Mouse (Mus musculus): ENCODE data around the gene Upk3bl.
"Not testable (repeated sequence)": the region's sequence is repeated elsewhere in the genome, so short reads cannot be mapped to it uniquely, and the experiment has no call there.

The Upk3bl gene

DNA sequence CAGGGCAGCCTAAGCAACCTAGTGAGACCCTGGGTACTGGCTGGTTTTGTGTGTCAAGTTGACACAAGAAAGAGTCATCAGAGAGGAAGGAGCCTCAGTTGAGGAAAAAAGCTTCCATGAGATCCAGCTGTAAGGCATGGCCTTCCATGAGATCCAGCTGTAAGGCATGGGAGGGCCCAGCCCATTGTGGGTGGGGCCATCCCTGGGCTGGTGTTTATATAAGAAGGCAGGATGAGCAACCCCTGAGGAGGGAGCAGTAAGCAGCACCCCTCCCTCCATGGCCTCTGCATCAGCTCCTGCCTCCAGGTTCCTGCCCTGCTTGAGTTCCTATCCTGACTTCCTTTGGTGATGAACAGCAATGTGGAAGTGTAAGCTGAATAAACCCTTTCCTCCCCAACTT, 5.8 kb upstream of the Upk3bl start:
- DNase-seq = not testable (repeated sequence)

DNA sequence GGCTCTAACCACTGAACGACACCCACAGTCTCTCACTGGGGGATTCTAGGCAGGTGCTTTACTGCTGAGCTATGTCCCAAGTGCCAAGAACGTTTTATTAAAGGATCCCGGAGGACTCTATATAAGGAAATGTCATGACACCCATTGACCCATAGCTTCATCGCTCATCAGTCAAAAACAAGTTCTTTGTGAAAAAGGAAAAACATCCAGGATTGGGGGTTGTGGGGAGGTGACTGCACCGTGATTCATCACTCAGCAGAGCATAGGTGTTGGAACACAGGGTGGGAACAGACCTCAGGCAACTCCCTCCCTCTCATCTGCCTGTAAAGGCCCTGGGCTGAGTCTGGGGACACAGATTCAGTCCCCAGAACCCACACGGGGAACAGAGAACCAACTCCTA, 4.4 kb upstream of the Upk3bl start:
- no peak for DNase-seq

- no peak for DNase-seq
Measured at GRCm38 (mm10) chr5:136051231-136052085, 2.8 kb upstream of the Upk3bl start.

DNA sequence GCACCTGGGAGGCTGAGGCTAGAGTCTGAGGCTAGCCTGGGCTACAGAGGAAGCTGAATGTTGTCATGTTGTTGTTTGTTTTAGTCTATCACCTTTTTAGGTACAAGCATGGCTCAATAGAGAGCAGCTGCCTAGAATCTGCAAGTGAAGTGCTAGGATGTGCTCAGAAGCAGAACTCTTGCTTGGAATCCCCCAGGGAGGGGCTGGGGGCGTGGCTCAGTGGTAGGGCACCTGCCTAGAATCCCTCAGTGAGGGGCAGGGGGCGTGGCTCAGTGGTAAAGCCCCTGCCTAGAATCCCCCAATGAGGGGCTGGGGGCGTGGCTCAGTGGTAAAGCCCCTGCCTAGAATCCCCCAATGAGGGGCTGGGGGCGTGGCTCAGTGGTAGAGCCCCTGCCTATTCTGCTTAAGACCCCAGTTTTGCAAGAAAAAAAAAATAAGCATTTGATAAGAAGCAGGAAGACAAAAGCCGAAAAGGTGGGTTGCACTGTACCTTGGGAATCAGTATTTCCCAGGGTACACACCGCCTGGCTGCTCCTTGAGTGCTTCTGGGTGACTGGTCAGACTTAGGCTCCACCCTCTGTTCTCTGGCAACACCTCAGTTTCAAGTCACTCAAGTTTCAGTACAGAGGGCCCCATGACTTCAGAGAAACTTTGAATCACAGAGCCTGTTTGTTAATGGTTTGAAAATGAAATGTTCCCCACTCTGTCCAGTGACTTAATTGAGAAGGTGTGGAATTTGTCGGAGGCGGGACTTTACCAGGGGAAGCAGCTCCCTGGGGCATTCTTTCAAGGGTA, 1.2 kb upstream of the Upk3bl start:
- DNase-seq = no peak

DNA sequence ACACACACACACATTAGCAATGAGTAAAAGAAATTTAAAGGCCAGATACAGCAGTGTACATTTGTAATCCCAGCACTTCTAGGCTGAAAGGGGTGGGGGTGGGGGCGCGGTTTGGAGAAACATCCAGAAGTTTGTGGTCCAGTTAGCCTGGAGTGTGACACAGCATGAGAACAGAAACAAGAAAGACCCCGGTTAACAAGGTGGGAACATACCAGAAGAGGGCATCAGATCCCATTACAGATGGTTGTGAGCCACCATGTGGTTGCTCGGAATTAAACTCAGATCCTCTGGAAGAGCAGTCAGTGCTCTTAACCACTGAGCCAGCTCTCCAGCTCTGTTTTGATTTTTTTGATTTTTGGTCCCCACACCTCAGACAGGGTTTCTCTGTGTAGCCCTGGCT, 1.8 kb downstream of the Upk3bl start:
- no peak for DNase-seq

- no peak for DNase-seq
Measured at GRCm38 (mm10) chr5:136057085-136057484, 2.8 kb downstream of the Upk3bl start.

GRCm38 (mm10) chr5:136061567-136061966, 7.3 kb downstream of the Upk3bl start:
- peak; percentile 56 to 73 for DNase-seq

DNA sequence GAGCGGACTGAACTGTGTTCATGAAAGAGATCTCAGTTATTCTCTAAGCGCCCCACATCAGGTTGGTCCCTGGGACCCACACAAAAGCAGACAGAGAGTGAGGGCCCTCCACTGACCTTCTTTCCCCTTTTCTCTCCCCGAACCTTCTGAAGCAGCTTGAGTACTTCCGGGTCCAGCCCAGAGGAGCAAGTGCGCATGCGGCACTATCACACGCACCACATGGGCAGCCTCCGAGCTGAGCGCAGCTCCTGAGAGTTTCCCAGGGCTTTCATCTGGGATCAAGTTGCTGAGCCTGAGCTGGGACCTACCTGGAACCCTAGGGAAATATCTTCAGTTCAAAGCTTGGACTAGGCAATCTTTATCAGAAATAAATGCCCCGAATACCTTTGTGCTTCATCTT, 9.6 kb downstream of the Upk3bl start:
- DNase-seq = no peak

DNA sequence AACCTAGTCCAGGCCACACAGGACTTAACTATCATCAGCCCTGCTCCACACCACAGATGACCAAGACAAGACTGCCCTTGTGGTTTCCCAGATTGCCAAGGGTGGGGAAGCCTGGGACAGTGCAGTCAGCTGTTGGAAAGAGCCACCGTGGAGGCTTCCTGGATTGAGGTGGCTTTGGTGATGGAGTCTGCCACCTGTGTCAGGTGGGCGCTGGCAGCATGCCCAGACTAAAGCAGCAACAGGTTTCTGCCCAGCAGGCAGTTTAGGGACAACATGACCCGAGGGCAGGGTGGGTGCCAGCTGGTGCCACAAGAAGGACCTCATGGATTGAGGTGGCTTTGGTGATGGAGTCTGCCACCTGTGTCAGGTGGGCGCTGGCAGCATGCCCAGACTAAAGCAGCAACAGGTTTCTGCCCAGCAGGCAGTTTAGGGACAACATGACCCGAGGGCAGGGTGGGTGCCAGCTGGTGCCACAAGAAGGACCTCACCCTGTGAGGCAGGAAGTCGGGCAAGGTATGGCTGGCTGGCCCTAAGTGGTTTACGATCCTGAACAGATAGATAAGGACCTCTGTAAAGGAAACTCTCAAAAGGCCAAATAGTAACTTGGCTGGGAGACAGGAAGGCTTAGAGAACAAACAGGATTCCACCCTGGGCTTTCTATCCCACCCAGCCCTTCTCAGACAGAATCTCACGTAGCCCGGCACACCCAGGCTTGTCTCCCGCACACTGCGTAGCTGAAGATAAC, 12.3 kb downstream of the Upk3bl start:
- not testable (repeated sequence) for DNase-seq

GRCm38 (mm10) chr5:136069411-136069810, 15.1 kb downstream of the Upk3bl start:
- no peak for DNase-seq

DNA sequence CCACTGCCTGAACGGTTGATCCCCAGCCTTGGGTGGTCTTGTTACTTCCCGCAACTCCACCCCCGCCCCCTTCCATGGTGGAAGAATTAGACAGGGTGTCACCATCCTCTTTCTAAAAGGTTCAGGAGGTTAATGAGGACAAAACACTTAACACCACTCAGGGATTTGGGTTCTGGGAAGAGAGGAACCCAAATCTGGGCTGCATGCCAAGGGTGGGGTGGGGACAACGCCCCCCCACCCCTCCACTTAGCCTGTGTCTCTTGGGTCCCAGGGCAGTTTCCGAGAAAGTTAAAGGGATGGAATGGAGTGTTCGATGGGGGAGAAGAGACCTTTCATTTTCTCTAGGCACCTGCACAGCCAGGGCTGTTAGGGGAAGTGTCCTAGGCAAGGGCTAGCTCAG, 18.8 kb downstream of the Upk3bl start:
- no peak for DNase-seq

DNA sequence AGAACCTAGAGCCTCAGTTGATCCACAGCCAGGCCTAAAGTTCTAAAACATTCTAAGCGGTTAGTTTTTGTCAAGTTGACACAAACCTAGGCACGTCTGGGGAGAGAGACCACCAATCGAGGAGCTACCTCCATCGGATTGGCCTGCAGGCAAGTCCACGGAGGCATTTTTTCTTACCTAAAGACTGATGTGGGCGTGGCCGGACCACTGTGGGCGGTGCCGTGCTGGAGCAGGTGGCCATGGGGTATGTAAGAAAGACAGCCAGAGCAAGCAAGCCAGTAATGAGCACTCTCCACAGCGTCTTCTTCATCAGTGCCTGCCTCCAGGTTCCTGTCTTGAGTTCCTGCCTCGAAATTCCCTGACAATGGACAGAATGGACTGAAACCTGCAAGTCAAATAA, 19.2 kb downstream of the Upk3bl start:
- no peak for DNase-seq

DNA sequence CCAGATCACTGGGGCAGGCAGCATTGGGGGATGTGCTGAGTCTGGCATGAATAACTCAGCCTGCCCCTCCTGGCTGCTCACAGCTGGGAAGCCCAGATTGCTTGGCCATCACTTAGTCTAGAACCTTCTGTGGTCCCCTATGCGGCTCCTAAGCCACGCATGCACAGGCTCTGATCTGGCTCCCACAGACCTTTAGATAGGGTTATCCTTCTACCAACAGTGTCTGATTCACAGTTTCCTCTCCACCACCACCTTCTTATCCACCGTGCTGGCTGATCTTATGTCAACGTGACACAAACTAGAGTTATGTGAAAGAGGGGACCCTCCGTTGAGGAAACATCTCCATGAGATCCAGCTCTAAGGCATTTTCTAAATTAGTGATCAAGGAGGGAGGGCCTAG, 20.8 kb downstream of the Upk3bl start:
- no peak for DNase-seq

- no peak for DNase-seq
Measured at GRCm38 (mm10) chr5:136076284-136076683, 22.0 kb downstream of the Upk3bl start.

DNA sequence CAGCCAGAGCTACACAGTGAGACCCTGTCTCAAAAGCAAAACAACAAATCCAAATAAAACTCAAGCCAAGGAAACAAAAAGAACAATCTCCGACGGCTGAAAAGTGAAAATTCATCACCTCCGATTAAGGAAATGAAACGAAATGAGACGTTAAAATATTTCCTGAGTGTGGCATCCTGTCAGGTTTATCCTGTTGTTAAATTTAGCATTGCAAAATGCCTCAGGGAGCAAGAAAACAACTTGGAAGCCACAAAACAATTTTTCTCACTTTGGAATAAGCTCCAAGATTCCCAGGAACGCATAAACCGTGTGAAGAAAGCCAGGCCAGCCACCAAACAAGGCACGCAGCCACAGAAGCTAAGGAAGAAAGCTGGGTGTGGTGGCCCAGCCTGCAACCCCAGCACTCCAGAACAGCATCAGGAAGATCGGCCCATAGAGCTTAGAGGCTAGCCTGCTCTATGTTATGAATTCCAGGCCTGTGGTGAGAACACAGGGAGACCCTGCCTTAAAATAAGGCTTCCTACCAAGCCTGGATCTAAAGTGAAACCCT, 22.8 kb downstream of the Upk3bl start:
- no peak for DNase-seq

DNA sequence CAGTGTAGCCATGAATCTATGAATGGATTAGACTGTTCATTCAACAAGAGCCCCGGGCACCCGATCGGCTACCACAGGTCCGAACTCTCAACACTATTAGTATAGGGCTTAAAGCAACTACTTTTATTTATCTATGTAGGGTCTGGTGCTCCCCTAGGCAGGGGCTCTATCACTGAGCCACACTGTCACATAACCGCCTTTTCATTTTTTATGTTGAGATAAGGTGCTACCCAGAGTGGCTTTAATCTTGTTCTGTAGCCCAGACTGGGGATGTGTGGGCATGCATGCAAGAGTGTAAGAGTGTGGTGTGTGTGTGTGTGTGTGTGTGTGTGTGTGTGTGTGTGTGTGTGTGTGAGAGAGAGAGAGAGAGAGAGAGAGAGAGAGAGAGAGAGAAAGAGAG, 23.8 kb downstream of the Upk3bl start:
- DNase-seq = no peak

DNA sequence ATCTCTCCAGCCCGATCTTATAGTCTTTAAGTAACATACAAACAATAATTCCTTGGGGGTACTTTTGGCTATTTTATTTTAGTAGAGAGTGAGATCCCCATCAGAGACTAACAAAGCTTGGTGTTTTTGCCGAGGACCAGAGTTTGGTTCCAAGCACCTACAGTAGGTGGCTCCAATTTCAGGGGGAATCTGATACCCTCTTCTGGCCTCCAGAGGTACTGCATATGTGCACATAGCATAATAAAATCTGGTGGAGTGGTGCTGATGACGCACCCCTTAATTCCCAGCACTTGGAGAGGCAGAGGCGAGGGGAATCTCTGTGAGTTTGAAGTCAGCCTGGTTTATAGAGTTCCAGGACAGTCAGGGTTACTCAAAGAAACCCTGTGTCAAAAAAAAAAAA, 28.1 kb downstream of the Upk3bl start:
- no peak for DNase-seq

DNA sequence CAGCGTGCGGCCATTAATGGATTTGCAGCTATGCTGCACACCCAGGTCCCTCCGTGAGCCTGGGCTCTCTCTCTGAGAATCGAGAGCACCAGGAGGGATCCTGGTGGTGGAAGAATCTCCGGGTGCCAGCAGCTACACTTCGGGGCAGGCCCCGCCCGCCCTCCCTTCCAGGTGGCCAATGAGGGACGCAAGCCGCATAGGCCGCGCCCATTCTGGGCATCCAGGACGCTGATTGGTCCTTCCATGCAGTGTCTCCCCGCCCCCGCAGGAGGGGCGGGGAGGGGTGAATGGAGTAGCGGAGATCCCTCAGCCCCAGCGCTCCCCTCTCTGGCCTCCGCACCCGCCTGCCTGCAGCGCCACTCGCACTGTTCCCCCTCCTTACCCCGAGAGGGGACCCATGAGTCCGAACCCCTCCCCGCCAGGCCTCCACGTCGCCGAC, 29.4 kb downstream of the Upk3bl start, which contains the start of gene Rasa4:
Gene Rasa4, plus strand, starts transcription at position 248 of the 439 bp plus-strand sequence.
- peak; percentile 94 to 96 for DNase-seq

DNA sequence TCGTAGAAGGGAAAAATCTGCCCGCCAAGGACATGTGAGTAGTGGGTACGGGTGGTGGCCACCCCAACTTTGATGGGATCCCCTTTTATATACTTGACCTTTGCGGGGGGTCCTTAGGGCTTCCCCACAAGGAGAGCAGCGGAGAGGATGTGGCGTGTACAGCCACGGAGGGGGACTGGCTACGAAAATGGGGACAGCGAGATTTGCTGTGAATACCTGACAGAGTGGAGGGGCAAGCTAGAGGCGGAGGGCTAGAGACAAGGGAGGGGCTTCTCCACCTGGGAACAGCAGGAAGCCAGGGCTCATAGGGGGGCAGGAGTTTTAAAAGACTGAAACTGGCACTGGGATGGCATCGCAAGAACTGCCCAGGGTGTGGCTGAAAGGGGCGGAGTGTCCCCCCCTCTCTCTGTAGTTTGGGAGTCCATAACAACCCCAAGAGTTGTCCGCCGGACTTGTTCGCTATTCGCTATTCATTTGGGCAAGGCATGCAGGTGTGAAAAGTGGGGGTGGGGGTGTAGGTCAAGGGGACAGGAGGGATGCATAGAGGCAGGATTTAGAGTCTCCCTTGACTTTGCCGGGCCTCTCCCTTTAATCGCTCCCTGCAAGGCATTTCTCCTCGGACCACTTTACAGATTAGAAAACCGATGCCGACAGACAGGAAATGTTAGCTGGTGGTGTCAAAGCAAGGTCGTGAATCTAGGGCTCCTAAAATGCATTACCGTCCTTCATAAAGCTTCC, 30.0 kb downstream of the Upk3bl start:
- DNase-seq = peak; percentile 29 to 35

GRCm38 (mm10) chr5:136084891-136085651, 30.8 kb downstream of the Upk3bl start:
- DNase-seq = peak; percentile 50 to 73

DNA sequence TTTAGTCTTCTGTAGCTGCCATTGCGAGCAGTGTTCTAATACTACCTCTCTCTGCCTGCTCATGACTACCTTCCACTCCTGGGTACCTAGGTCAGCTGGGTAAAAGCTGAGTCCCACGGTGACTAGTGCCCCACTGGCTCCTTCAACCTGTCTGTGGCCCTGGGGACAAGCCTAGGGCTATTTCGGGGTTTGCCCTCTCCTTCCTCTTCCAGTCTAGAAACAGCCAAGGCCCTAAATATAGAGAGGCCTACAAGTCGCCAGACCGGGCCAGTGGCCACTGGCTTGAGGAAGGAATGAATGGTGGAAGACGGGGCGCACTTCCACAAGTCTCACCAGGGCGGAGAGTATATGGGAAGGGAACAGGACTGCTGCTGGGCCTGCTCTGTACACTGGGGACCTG, 32.0 kb downstream of the Upk3bl start:
- DNase-seq = no peak
